22 mouse cellular contexts compared by ENCODE assay signal in the genomic region with DNA sequence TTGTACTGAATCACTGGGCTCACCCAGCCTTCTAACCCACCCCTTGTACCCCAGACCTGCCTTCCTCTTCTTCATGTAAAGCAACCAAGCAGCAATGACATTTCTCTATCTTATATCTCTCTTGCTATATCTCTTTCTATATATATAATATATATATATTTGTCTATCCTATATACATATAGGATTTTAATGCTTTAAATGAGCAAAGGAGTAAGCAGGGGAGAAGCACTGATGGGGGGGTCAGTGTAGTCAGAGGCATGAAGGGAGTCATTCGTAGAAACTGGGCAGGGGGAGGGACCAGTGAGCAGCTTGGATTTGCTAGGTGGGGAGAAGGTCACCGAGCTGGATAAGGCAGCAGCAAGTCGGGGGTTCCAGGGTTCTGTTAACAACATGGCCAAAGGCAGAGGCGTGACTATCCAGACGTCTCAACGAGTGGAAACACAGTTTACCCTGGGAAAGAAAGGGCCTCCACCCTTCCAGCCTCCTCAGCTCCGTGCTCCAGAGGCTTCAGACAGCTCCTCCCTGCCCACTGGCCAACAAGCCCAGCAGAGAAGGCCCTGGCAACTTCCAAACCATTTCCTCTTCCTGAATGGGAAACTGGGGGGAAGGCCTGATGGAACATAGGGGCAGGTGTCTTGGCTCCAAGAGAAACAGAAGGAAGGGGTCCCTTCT. TPM values are rescaled to one million over a fixed set of nuclear protein-coding genes. Genes with fewer than 3 reads are reported as not detected.
DNase-seq lines count a peak whose midpoint lies in the region; ATAC-seq and TF ChIP-seq lines count a peak whose summit lies in the region.
"Had no signal": no experiment of that assay in that cellular context is flagged by ENCODE, and none has a peak within 500 bp of the region (broad histone marks: within the 10 kb centered on the region; RNA-seq: fewer than 3 reads in every experiment).

No protein-coding gene starts in this region.

- H3K4me3 ChIP-seq in heart, embryonic 12.5 days: no peak overlapping the region
- H3K4me3 ChIP-seq in lung, postnatal 0 days (ENCODE audit: low read depth, low read length): no peak overlapping the region
- no peak overlapping the region for H3K4me3 ChIP-seq in brown adipose tissue, adult 24 weeks (ENCODE audit: insufficient read depth, low read depth, low read length)
- H3K4me3 ChIP-seq: forebrain, embryonic 12.5 days; forebrain, embryonic 15.5 days; heart, embryonic 13.5 days; hindbrain, embryonic 13.5 days; intestine, embryonic 15.5 days had no signal

- no peak overlapping the region for H3K27ac ChIP-seq in heart, embryonic 12.5 days (ENCODE audit: poor library complexity, severe bottlenecking)
- no peak overlapping the region for H3K27ac ChIP-seq in lung, postnatal 0 days (ENCODE audit: low read length)
- peak overlapping the region; percentile 49 for H3K27ac ChIP-seq in brown adipose tissue, adult 24 weeks (replicated peaks; ENCODE audit: low read depth, low read length)
- H3K27ac ChIP-seq: forebrain, embryonic 12.5 days; forebrain, embryonic 15.5 days; heart, embryonic 13.5 days; hindbrain, embryonic 13.5 days; intestine, embryonic 15.5 days had no signal

- ATAC-seq in heart, embryonic 12.5 days (ENCODE audit: insufficient number of reproducible peaks, low FRiP score): no peak
- ATAC-seq in lung, postnatal 0 days: no peak
- ATAC-seq: CD4-positive, CD25-positive, alpha-beta regulatory T cell, adult 4 months; forebrain, embryonic 15.5 days; hindbrain, embryonic 16.5 days; intestine, embryonic 15.5 days had no signal

- no peak overlapping the region for H3K4me2 ChIP-seq in heart, embryonic 12.5 days
- H3K4me2 ChIP-seq in lung, postnatal 0 days (replicated peaks; ENCODE audit: low read depth, low read length): no peak overlapping the region
- H3K4me2 ChIP-seq: forebrain, embryonic 12.5 days; forebrain, embryonic 15.5 days; heart, embryonic 13.5 days; hindbrain, embryonic 13.5 days; intestine, embryonic 15.5 days had no signal

- WGBS in heart, embryonic 12.5 days: 44% methylated on average over 7 of the region's 7 CpGs
- 35% methylated on average over 7 of the region's 7 CpGs for WGBS in lung, postnatal 0 days

- no peak for TF ChIP-seq EP300 in lung, postnatal 0 days (IDR thresholded peaks at IDR 0.05)

- DNase-seq in heart, adult 11 months: peak; percentile 93
- peak; percentile 37 for DNase-seq in lung, postnatal 36 days
- no peak for DNase-seq in lung, postnatal 0 days (ENCODE audit: low spot score)
- DNase-seq in adipocyte (ENCODE audit: low spot score): peak; percentile 45
- DNase-seq: adrenal gland, adult 8-10 months; adrenal gland, postnatal 25 days; cerebellum, adult 18-20 months; cerebellum, adult 9-10 months; cerebellum, postnatal 14 days; gastrocnemius, postnatal 10 days; heart, postnatal 14 days; heart, postnatal 4 days had no signal

- no peak overlapping the region for H3K9ac ChIP-seq in heart, embryonic 12.5 days
- no peak overlapping the region for H3K9ac ChIP-seq in lung, postnatal 0 days (replicated peaks; ENCODE audit: low read depth)
- H3K9ac ChIP-seq: forebrain, embryonic 12.5 days; forebrain, embryonic 15.5 days; heart, embryonic 13.5 days; hindbrain, embryonic 13.5 days; intestine, embryonic 15.5 days had no signal

- peaks cover 15% of the 10 kb centered on the region for H3K27me3 ChIP-seq in heart, embryonic 12.5 days (replicated peaks)
- H3K27me3 ChIP-seq in lung, postnatal 0 days (replicated peaks; ENCODE audit: insufficient read depth, low read length): no peaks in the 10 kb centered on the region
- H3K27me3 ChIP-seq: intestine, embryonic 15.5 days had no signal

- H3K4me1 ChIP-seq in heart, embryonic 12.5 days (replicated peaks): peaks cover 23% of the 10 kb centered on the region
- H3K4me1 ChIP-seq in lung, postnatal 0 days (ENCODE audit: insufficient read depth, low read depth, low read length): no peaks in the 10 kb centered on the region; the same call in none of the 2 replicates
- H3K4me1 ChIP-seq in brown adipose tissue, adult 24 weeks (ENCODE audit: control insufficient read depth, insufficient read depth, insufficient read length, low read length): peaks cover 18% of the 10 kb centered on the region

- no peaks in the 10 kb centered on the region for H3K9me3 ChIP-seq in heart, embryonic 12.5 days (replicated peaks)
- no peaks in the 10 kb centered on the region for H3K9me3 ChIP-seq in lung, postnatal 0 days (ENCODE audit: low read length)
- H3K9me3 ChIP-seq: forebrain, embryonic 12.5 days; forebrain, embryonic 15.5 days; heart, embryonic 13.5 days; hindbrain, embryonic 13.5 days; intestine, embryonic 15.5 days had no signal

- no peak for TF ChIP-seq CTCF in lung, postnatal 0 days (IDR thresholded peaks at IDR 0.05)

- H3K36me3 ChIP-seq in heart, embryonic 12.5 days: no peaks in the 10 kb centered on the region
- H3K36me3 ChIP-seq in lung, postnatal 0 days (ENCODE audit: insufficient read depth, low read length): peaks cover 14% of the 10 kb centered on the region; the same call in 1 of the 2 replicates
- H3K36me3 ChIP-seq: forebrain, embryonic 12.5 days; forebrain, embryonic 15.5 days; heart, embryonic 13.5 days; hindbrain, embryonic 13.5 days; intestine, embryonic 15.5 days had no signal

RNA-seq across cellular contexts. Expression of a gene that starts 48.6 kb away (rescaled TPM):
- polyA plus RNA-seq in heart, embryonic 12.5 days (2016; fragmentation: Nextera tagmentation; extraction: Ambion mirVana): 3.1 and 3.3 TPM in 2 replicates
- polyA plus RNA-seq in lung, postnatal 0 days (2015; fragmentation: Nextera tagmentation; extraction: Ambion mirVana): 1.5 and 2.6 TPM in 2 replicates
- 45.3 and 55.6 TPM in 2 replicates for polyA plus RNA-seq in brown adipose tissue, adult 24 weeks (2012; ENCODE audit: insufficient read depth, insufficient read length, missing spikeins)
- polyA plus RNA-seq: C2C12; CD4-positive, CD25-positive, alpha-beta regulatory T cell, adult 4 months had no signal

Comparison
In these comparisons a context has a peak if more than half of its experiments do, and no peak if none do; other contexts are left out.
1. RNA of a gene that starts 48.6 kb away (polyA plus RNA-seq): 45.3 to 55.6 TPM in brown adipose tissue, adult 24 weeks; 3.1 to 3.3 TPM in heart, embryonic 12.5 days and 1.5 to 2.6 TPM in lung, postnatal 0 days; every median in the first group is over 10 times any median in the second.